Mouse (Mus musculus): ENCODE measurements at regions not wholly inside any gene's neighbourhood (a gene's known extent, or its start where the extent isn't known, plus 50 kb on each side); places are given as distances from the start of the nearest gene placed in this dataset.
A peak's percentile ranks its signal among the peaks of the same experiment; 100 is the strongest.

DNA sequence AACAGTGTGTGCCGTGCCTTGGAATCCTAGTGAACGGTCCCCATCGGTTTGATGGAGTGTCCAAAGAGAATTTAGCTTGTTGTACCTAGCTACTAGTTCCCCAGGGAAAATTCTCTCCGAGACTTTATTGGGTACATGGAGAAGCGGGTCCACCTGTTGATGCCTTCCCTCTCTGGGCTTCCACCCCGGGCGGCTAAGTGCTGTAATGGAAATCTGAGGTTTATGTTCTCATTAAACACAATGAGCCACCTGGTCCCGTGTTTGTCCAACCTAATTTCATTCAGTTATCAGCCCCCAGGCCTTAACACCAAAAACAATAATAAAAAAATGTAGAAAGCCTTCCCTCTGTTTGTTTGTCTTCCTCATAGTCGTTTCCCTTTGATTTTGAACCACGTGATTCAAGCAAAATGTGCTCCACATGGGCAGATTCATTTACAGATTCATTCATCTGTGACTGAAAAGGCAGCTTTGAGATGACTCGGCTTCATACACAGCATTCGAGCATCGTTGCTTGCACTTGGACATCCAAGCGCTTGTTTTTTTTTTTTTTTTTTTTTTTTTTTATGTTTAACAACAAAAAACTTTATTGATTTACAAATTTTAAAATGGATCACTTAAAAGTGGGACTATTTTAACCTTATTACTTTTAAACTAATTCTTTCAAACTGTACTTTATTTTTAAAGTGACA, 84.5 kb upstream of the Smim23 start:
- 75% methylated on average over 14 of the region's 14 CpGs for WGBS
- Histone ChIP-seq H3K36me3 (ENCODE audit: insufficient read depth) (no peaks in the 10 kb centered on the region), H3K4me2 (no peak overlapping the region), H3K4me1 (ENCODE audit: insufficient read depth) (peaks cover 15% of the 10 kb centered on the region), H3K4me3 (ENCODE audit: low read depth, low read length) (no peak overlapping the region), H3K9ac (no peak overlapping the region), H3K9me3 (ENCODE audit: low read depth, low read length) (no peaks in the 10 kb centered on the region), H3K27ac (ENCODE audit: low read depth) (no peak overlapping the region), H3K27me3 (ENCODE audit: insufficient read depth, low read length) (no peaks in the 10 kb centered on the region)
- no peak for ATAC-seq (ENCODE audit: insufficient read depth)
- DNase-seq = no peak
- no peak for TF ChIP-seq CTCF (IDR thresholded peaks at IDR 0.05; ENCODE audit: low read depth)

DNA sequence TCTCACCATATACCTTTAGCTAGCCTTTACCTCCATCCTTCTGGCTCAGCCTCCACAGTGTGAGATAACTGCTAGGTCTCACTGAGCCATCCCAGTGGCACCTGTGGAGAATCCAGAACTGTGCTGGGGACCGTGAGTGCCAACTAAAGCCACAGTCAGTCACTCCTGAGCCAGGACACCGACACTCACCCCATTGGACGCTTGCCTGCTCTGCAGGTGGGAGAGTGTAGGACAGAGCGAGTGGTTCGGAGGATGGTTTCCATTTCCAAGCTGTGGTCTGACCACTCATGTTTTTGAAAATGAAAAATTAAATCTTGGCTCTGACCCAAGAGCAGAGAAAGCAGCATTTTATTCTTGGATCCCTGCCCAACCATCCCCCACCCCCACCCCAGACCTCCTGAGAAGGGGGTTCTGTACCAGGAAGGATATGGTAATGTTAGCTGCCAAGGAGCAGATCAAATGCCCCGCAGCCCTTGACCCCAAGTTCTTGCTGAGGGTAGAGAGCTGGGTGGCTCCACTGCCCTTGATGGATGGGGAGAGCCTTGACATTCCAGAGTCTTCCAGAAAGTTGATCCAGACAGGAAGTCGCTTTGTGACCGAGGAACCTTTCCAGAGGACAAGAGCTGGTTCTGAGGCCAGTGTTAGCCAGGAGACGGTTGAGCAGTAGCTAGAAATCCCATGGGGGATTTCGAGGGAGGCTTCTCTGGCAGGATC, 83.3 kb upstream of the Smim23 start:
- Histone ChIP-seq H3K27me3 (ENCODE audit: insufficient read depth, low read length) (no peaks in the 10 kb centered on the region), H3K4me2 (peak overlapping the region; percentile 18; the same call in 1 of the 2 replicates), H3K9me3 (ENCODE audit: low read depth, low read length) (no peaks in the 10 kb centered on the region), H3K36me3 (ENCODE audit: insufficient read depth) (no peaks in the 10 kb centered on the region), H3K4me3 (ENCODE audit: low read depth, low read length) (no peak overlapping the region), H3K4me1 (ENCODE audit: insufficient read depth) (peaks cover 15% of the 10 kb centered on the region), H3K9ac (no peak overlapping the region), H3K27ac (ENCODE audit: low read depth) (no peak overlapping the region)
- 26% methylated on average over 10 of the region's 10 CpGs for WGBS
- peak; percentile 52 for DNase-seq
- peak; percentile 79 for ATAC-seq (ENCODE audit: insufficient read depth)
- no peak for TF ChIP-seq CTCF (IDR thresholded peaks at IDR 0.05; ENCODE audit: low read depth)

DNA sequence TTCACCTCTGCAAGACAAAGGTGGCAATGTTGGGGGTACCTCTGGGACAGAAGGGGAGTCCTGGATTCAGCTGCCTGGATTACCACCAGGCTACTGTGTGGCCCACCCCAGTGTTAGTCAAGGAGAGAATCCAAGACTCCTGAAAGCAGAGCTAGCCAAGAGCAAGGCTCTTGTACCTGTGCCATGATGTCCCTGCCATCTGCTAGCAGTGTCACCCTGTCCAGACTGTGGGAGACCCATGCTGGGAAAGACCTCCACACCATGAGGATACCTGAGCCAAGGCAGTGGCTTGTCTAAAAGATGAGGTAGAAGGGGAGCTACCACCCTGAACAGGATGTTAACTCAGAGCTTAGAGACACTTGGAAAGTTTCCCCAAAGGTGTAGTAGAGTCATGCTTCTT, 79.6 kb upstream of the Smim23 start:
- Histone ChIP-seq H3K27ac (ENCODE audit: low read depth) (no peak overlapping the region), H3K9me3 (ENCODE audit: low read depth, low read length) (no peaks in the 10 kb centered on the region), H3K36me3 (ENCODE audit: insufficient read depth) (no peaks in the 10 kb centered on the region), H3K4me3 (ENCODE audit: low read depth, low read length) (no peak overlapping the region), H3K4me1 (ENCODE audit: insufficient read depth) (peaks cover 15% of the 10 kb centered on the region), H3K9ac (no peak overlapping the region), H3K4me2 (no peak overlapping the region), H3K27me3 (ENCODE audit: insufficient read depth, low read length) (no peaks in the 10 kb centered on the region)
- ATAC-seq (ENCODE audit: insufficient read depth) (no peak), DNase-seq (no peak)
- TF ChIP-seq CTCF (IDR thresholded peaks at IDR 0.05; ENCODE audit: low read depth) = no peak

DNA sequence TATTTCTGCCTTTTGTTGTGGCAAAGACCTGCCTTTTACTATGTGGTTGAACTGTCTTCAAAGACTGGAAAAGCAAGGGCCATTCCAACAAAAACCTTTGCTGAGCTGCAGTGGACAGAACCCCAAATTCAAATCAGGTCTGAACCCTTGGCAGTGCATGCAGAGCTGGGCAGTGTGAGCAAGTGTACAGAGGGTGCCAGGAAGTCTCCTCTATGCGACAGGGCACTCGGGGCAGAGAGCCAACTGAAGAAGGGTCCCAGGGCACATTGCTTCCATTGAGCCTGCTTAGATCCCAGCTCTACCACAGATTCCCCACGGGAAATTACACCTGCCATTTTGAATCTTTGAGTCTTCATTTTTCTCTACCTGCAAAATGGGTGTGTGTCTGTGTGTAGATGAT, 79.0 kb upstream of the Smim23 start:
- Histone ChIP-seq H3K27ac (ENCODE audit: low read depth) (no peak overlapping the region), H3K9me3 (ENCODE audit: low read depth, low read length) (no peaks in the 10 kb centered on the region), H3K9ac (no peak overlapping the region), H3K4me2 (no peak overlapping the region), H3K4me1 (ENCODE audit: insufficient read depth) (peaks cover 15% of the 10 kb centered on the region), H3K36me3 (ENCODE audit: insufficient read depth) (no peaks in the 10 kb centered on the region), H3K4me3 (ENCODE audit: low read depth, low read length) (no peak overlapping the region), H3K27me3 (ENCODE audit: insufficient read depth, low read length) (no peaks in the 10 kb centered on the region)
- DNase-seq (no peak), ATAC-seq (ENCODE audit: insufficient read depth) (no peak)
- WGBS = 78% methylated on average over 3 of the region's 3 CpGs
- TF ChIP-seq CTCF (IDR thresholded peaks at IDR 0.05; ENCODE audit: low read depth) = no peak

DNA sequence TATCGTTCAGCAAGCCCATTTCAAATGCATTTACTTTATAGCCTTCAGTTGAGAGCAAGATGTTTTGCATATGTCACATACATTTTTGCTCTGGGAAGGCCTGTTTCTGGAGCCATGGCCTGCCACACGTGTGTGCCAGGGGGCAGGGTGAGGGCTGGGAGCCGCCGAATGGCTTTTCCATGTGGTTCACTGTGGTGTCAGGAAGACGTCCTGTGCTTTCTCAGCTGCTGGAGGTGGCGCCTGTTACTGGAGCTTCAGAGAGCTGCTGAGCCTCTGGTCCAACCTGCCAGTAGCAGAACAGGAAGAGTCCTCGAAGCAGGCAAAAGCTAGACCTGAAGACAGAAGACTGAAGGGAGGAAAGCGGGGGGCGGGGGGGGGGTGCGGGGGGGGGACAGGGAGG, 78.5 kb upstream of the Smim23 start:
- WGBS = 35% methylated on average over 8 of the region's 10 CpGs
- H3K4me2 ChIP-seq = no peak overlapping the region
- no peak overlapping the region for H3K9ac ChIP-seq
- ATAC-seq (ENCODE audit: insufficient read depth) (no peak), DNase-seq (no peak)
- peaks cover 10% of the 10 kb centered on the region for H3K4me1 ChIP-seq (ENCODE audit: insufficient read depth)
- H3K27me3 ChIP-seq (ENCODE audit: insufficient read depth, low read length) = no peaks in the 10 kb centered on the region
- no peaks in the 10 kb centered on the region for H3K9me3 ChIP-seq (ENCODE audit: low read depth, low read length)
- no peak for TF ChIP-seq CTCF (IDR thresholded peaks at IDR 0.05; ENCODE audit: low read depth)
- H3K36me3 ChIP-seq (ENCODE audit: insufficient read depth) = no peaks in the 10 kb centered on the region
- H3K4me3 ChIP-seq (ENCODE audit: low read depth, low read length) = no peak overlapping the region
- no peak overlapping the region for H3K27ac ChIP-seq (ENCODE audit: low read depth)

DNA sequence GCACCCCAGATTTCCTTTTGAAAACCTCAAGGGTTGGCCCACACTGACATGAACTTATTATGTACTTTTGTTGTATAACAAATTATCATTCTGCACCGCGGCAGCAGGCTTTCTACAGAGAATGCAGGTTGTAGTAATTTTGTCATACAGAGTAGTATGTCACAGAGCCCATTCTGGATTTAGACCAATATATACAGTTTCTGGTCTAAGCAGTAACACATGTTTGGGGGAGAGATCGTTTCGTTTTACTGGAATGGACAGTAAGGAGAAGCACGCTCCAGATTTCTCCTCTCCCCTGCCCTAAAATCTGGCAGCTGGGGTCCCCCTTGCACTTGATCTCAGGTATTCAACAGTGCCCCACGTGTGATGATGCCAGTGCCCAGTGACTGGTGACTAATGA, 76.0 kb upstream of the Smim23 start:
- H3K4me2 ChIP-seq = no peak overlapping the region
- ATAC-seq (ENCODE audit: insufficient read depth) (no peak), DNase-seq (no peak)
- no peak overlapping the region for H3K27ac ChIP-seq (ENCODE audit: low read depth)
- no peak overlapping the region for H3K4me3 ChIP-seq (ENCODE audit: low read depth, low read length)
- 75% methylated on average over 6 of the region's 6 CpGs for WGBS
- no peaks in the 10 kb centered on the region for H3K27me3 ChIP-seq (ENCODE audit: insufficient read depth, low read length)
- no peak for TF ChIP-seq CTCF (IDR thresholded peaks at IDR 0.05; ENCODE audit: low read depth)
- H3K9me3 ChIP-seq (ENCODE audit: low read depth, low read length) = no peaks in the 10 kb centered on the region
- no peaks in the 10 kb centered on the region for H3K36me3 ChIP-seq (ENCODE audit: insufficient read depth)
- H3K9ac ChIP-seq = no peak overlapping the region
- no peaks in the 10 kb centered on the region for H3K4me1 ChIP-seq (ENCODE audit: insufficient read depth)

DNA sequence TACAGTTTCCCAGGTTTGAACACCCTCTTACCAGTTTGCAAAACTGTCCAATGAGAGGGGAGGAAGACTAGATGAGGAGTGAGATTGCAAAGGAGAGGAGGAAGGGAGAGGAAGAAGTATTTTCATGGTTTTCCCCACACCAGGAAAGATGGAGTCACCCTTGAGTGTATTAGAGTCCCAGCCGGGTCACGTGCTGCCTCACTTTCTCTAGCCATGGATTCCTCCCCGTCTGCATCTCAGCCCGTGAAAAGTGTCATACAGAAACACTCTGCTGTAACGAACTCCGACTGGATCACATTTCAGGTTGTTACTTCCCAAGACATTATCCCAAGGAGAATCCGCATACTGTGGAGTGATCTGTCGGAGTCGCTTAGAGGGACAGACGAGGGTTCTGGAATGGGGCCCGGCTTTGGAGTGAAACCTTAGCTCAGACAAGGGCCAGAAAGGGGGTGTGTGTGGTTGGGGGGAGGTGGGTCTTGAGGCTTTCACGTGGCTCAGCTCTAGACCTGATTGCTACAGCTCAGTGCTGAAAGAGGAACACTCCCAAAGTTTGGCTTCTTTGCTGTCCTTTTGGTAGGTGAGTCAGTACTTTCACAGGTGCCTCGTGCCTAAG, 75.3 kb upstream of the Smim23 start:
- no peak overlapping the region for H3K4me3 ChIP-seq (ENCODE audit: low read depth, low read length)
- no peak overlapping the region for H3K27ac ChIP-seq (ENCODE audit: low read depth)
- no peaks in the 10 kb centered on the region for H3K27me3 ChIP-seq (ENCODE audit: insufficient read depth, low read length)
- 36% methylated on average over 13 of the region's 13 CpGs for WGBS
- no peaks in the 10 kb centered on the region for H3K4me1 ChIP-seq (ENCODE audit: insufficient read depth)
- H3K36me3 ChIP-seq (ENCODE audit: insufficient read depth) = no peaks in the 10 kb centered on the region
- no peak overlapping the region for H3K4me2 ChIP-seq
- no peak overlapping the region for H3K9ac ChIP-seq
- DNase-seq = peak; percentile 13
- H3K9me3 ChIP-seq (ENCODE audit: low read depth, low read length) = no peaks in the 10 kb centered on the region
- ATAC-seq (ENCODE audit: insufficient read depth) = peak; percentile 52; the same call in 1 of the 2 replicates
- no peak for TF ChIP-seq CTCF (IDR thresholded peaks at IDR 0.05; ENCODE audit: low read depth)
